Mouse (Mus musculus) gastrocnemius, adult 18-20 months (tissue): ENCODE data around the gene Hif1an. TPM values are rescaled to one million over a fixed set of nuclear protein-coding genes. Genes with fewer than 3 reads are reported as not detected.
A peak's percentile ranks its signal among the peaks of the same experiment; 100 is the strongest.

Experiments
- DNase-seq: peaks from one replicate; pipeline ENCODE4 v3.0.0; 2021; ENCODE audit warnings: low spot score
- total RNA-seq, 2 experiments: library from RNA; stranded (reverse); gene quantifications; 2 replicates each; pipeline ENCODE4 v1.2.3; 2021

Hif1an gene
- total RNA-seq, 2 experiments from 2014 or later: 120 to 121 TPM

DNA sequence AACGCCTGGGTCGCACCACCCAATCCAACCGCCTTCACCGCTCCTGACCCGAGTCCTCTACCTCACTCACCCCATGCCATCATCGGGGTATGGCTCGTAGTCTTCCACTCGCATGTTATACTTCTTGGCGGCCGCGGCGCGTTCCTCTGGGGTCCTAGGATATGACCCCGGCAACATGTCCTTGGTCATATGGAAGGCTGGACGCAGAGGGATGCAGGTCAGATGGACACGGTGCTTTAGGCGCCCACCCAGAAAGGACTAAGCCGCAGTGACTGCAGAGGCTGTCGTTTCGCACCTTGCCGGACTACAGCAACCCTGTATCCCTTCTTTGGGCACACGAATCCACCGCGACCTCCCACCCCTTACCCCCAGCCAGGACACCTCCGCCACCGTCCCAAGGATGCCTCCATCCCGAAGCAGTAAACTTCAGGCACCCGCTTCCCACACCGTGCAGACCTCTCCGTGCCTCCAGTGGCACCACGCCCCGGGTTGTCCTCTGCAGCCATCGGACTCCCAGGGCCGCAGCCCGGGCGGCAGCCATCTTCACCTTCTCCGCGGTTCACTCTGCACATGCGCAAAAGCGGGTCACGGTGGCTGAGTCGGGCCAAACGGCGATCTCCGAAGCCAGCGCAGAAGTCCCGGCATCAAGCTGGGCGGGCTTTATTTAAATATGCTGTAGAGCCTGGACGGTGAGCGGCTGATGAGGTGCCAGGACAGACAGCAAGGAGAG lies 7.6 kb upstream of the Hif1an start, which contains the start of gene Ndufb8:
Ndufb8 (minus strand) TSS at position 580 of the 730 bp plus-strand sequence.
- DNase-seq: peak; percentile 97

DNA sequence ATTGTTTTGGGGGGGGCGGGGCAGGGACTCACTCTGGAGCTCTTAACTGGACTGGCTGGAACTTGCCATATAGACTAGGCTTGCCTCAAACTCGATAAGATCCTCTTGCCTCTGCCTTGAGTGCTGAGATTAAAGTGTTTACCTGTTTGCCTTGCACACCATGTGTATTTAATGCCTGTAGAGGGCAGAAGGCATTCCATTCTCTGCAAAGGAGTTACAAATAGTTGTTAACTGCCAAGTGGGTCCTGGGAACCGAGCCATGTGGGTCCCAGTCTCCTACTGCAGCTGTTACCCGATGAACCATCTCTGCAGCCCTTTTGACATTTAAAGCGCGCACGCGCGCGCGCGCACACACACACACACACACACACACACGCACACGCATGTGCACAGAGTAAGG lies 1.4 kb downstream of the Hif1an start:
- DNase-seq: no peak

- DNase-seq: no peak
These were observed 5.1 kb downstream of the Hif1an start for GRCm38 (mm10) chr19:44567763-44568162.

- DNase-seq: no peak
These were observed 13.6 kb downstream of the Hif1an start for GRCm38 (mm10) chr19:44576275-44576674.

- no peak for DNase-seq
These were observed 15.4 kb downstream of the Hif1an start for GRCm38 (mm10) chr19:44578038-44578437.

DNA sequence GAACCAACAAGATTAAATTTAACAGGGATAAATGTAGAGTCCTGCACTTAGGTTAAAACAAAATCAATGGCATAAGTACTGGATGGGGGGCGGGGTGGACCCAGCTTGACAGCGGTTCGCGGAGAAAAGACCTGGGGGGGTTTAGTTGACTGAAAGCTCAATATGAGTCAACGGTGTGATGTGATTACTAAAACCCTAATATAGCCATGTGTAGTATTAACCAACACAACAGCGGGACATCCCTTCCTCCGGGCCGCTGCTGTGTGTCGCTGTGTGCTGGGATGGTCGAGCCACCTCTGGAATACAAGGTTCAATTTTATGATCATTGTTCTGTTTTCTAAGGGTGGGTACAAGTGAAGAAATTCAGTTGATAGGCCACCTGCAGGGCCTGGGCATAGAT lies 19.5 kb downstream of the Hif1an start:
- no peak for DNase-seq

DNA sequence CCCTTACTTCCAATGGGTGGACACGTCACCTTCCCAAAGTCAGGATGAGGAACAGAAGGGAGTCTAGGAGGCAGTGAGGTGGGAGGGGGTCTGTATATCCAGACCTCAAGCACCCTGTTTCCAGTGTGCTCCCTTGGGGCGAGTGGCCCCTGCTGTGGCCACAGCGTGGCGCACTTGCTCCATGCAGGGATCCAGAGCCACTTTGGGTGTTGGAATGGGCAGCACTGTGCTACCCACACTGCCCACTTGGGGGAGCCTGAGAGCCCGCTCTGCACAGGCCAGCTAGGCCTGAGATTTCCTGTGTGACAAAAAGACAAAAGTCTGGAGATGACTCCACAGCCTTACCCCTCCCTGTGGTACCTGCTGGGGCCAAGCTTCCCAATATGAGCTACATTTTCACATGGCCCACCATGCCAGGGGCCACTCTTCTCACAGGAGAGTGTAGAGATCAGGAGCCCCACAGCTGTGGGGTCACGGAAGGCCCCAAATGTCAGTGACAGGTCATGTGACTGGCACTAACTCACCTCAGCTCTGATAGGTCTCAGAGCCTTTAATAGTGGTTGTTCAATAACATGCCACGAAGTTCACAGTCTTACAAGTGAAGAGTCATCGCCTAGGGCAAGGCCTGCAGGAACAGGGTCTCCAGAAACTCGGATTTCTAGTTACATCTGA lies 20.1 kb downstream of the Hif1an start:
- DNase-seq: peak; percentile 89

GRCm38 (mm10) chr19:44588036-44588435 lies 25.4 kb downstream of the Hif1an start:
- no peak for DNase-seq

DNA sequence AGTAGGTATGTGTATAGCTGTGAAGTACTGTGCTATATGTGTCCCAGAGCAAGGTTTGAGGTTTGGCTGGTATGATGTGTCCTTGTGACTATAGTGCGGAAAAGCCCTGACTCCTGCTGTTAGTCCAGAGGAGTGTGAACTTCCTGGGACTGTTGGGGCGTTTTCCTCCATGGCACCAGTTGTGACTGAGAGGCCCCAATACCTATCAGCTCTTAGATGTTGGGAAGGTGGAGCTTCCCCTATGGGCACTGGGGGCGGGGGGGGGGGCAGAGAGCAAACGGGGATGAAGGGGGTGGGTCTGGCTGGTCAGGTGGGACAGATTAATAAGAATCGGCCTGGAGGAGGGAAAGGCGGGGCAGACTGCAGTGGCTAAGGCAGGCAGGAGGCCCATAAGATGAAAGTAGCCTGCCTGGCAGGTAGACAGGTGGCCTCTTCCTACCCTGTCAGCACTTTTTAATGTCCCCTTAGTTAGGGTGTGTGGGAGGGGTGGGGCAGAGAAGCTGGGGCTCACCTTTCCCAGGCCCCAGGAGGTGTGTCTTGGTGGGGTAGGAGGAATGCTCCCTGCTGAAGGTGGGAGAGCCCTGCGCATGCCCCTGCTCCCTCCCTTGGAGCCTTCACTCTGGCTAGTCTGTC lies 27.1 kb downstream of the Hif1an start:
- DNase-seq: no peak

- no peak for DNase-seq
These were observed 28.3 kb downstream of the Hif1an start for GRCm38 (mm10) chr19:44590992-44591391.

DNA sequence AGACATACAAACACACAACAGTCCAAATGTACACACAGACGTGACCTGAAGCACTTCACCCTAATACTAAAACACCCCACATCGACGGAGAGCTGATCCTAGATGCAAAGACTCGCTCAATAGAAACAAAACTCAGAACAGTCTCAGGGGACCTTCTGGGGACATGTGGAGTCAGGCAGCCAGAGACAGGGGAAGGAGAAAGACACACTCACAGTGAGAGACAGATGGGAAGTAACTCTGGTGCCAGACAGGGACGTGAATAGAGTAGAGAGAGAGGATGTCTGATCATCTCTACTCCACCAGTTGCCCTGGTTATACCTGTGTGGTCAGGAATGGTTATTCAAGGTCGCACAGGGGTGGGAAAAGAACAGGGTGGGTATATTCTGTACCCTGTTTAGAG lies 29.0 kb downstream of the Hif1an start:
- no peak for DNase-seq

- no peak for DNase-seq
These were observed 31.5 kb downstream of the Hif1an start for GRCm38 (mm10) chr19:44594180-44594579.

DNA sequence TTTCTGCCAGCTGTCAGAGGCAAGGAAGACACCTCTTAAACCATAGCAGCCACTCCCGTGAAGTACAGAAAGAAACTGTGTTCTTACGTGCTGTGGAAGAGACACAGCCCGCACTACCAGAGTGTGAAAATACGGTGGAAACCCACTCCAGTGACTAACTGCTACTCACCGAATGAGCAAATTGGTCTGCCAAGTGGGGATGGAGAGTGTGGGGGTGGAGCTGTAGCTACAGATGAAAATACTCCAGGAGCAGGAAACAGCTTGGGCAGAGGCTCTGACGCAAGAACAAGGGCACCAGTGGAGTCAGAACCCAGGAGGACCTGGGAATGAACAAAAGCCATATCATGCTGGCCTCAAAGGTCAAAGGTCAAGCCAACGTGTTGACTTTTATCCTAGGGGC lies 55.5 kb downstream of the Hif1an start:
- DNase-seq: no peak

Other genes starting within 250 kb of the Hif1an start
- gene Scd4, start 229.8 kb upstream of the Hif1an start, total RNA-seq: under 1 TPM in 1 of 2 experiments, not detected in 1; 0.14 TPM
- gene Scd1, start 155.0 kb upstream of the Hif1an start, total RNA-seq: 10 to 100 TPM; 20.6 to 38.0 TPM
- gene Wnt8b, start 69.4 kb upstream of the Hif1an start, total RNA-seq: not detected
- 10 to 100 TPM; 18.3 to 21.7 TPM for gene Sec31b, start 17.0 kb upstream of the Hif1an start, total RNA-seq
- not detected for gene Gm20538, start 10.0 kb upstream of the Hif1an start, total RNA-seq
- gene Ndufb8, start 7.4 kb upstream of the Hif1an start, total RNA-seq: 100 to 1,000 TPM; 929 to 979 TPM
- gene Pax2, start 193.2 kb downstream of the Hif1an start, total RNA-seq: not detected